Mouse (Mus musculus): Measurements from ENCODE around the gene Osm.

The Osm gene

GRCm38 (mm10) chr11:4271544-4271943 is 35.3 kb downstream of the Osm start:
- DNase-seq, result no peak

GRCm38 (mm10) chr11:4276411-4276861 is 40.2 kb downstream of the Osm start:
- DNase-seq, result peak in 1 of 2 experiments; percentile 47

DNA sequence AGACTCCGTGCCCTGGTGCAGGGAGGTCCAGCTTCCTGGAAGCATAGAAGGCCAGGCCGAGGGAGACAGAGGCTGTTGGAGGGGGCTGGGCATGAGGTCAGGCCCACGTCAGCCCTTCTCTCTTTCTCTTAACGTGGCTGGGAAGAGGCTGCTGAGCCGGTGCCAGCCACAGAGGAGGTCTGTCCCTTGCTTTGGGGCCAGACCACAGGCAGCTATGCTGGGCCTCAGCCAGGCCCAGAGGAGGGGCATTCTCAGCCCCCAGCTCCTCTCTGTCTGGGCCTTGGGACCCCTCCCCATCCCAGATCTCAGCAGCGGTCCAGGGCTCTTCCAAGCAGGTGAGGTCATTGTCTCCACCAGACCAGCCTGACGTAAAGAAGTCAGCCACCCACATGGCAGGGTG is 43.7 kb downstream of the Osm start:
- no peak for DNase-seq

GRCm38 (mm10) chr11:4281852-4282251 is 45.6 kb downstream of the Osm start:
- DNase-seq, result no peak

- DNase-seq, result no peak
Observed at GRCm38 (mm10) chr11:4283627-4284026, 47.4 kb downstream of the Osm start.

GRCm38 (mm10) chr11:4289280-4289679 is 53.1 kb downstream of the Osm start:
- DNase-seq, result peak in 1 of 2 experiments; percentile 27

Measured in cerebellum, postnatal 25 days (tissue).